Mouse (Mus musculus): ENCODE data around the gene Cyp2j5. TPM values are rescaled to one million over a fixed set of nuclear protein-coding genes. Genes with fewer than 3 reads are reported as not detected.
"Not testable (repeated sequence)": the region's sequence is repeated elsewhere in the genome, so short reads cannot be mapped to it uniquely, and the experiment has no call there.

Cyp2j5 gene
- polyA plus RNA-seq, 1 experiment: not detected

DNA sequence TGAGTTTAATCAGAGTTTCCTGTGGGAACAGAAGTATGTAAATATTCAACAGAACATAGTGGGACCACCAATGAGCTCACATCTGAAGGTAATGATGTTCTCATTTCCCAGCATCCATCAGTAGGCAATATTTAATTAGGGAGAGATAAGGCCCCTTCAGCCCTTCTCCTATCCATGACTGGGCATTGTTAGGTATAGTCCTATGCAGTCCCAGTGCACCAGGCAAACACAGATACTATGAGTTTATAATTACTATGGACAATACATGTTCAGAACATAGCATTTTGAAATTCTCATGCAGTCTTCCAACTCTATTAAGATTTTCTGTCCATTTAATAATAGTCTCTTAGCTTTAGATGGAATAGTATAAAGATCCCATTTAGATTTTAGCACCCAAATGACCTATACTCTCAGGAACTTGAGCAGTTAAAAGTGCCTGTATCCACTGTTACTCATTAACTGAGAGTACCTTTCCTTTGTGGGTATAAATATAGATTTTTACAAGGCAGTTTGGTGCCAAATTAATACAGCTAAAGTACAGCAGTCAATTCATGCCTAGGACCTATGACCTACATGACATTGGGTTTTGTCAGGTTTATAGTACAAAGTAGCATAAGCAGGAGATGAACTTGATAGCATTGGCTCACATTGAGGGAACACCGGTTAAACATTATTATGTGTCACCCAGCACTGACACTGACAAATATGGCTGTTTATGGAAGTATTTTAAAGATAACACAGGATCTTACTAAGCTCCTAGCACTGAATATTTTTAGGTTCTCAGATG, 907 bp upstream of the Cyp2j5 start:
- Histone ChIP-seq H3K4me1 (ENCODE audit: control insufficient read depth) (no peaks in the 10 kb centered on the region), H3K27me3 (ENCODE audit: control insufficient read depth) (no peaks in the 10 kb centered on the region), H3K4me3 (replicated peaks) (no peak overlapping the region), H3K36me3 (ENCODE audit: control insufficient read depth) (no peaks in the 10 kb centered on the region), H3K9me3 (ENCODE audit: control insufficient read depth, low read length) (no peaks in the 10 kb centered on the region)
- no peak for TF ChIP-seq TAL1 (IDR thresholded peaks at IDR 0.05; ENCODE audit: low read length)
- no peak for TF ChIP-seq GATA1 (IDR thresholded peaks at IDR 0.05; ENCODE audit: low read length)

DNA sequence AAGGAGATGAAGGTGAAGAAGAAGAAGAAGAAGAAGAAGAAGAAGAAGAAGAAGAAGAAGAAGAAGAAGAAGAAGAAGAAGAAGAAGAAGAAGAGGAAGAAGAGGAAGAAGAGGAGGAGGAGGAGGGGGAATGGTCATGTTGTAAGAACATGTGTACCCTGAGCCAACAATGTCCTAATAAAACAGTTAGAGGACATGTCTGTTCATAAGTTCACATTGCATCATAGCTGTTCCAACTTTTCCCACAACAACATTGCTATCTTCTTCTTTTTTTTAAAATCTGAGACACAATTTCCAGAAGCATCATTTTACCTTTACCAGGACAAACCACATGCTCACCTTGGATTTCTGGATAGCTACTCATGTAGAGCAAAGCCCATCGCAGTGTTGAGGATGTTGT, 28.5 kb downstream of the Cyp2j5 start:
- H3K4me3 ChIP-seq (replicated peaks): no peak overlapping the region
- no peaks in the 10 kb centered on the region for H3K27me3 ChIP-seq (ENCODE audit: control insufficient read depth)
- H3K36me3 ChIP-seq (ENCODE audit: control insufficient read depth): no peaks in the 10 kb centered on the region
- no peaks in the 10 kb centered on the region for H3K9me3 ChIP-seq (ENCODE audit: control insufficient read depth, low read length)
- no peaks in the 10 kb centered on the region for H3K4me1 ChIP-seq (ENCODE audit: control insufficient read depth)
- TF ChIP-seq TAL1 (IDR thresholded peaks at IDR 0.05; ENCODE audit: low read length): no peak
- TF ChIP-seq GATA1 (IDR thresholded peaks at IDR 0.05; ENCODE audit: low read length): no peak

GRCm38 (mm10) chr4:96622474-96622873, 41.5 kb downstream of the Cyp2j5 start:
- Histone ChIP-seq H3K27me3 (ENCODE audit: control insufficient read depth) (no peaks in the 10 kb centered on the region), H3K36me3 (ENCODE audit: control insufficient read depth) (no peaks in the 10 kb centered on the region), H3K4me1 (ENCODE audit: control insufficient read depth) (no peaks in the 10 kb centered on the region), H3K4me3 (replicated peaks) (no peak overlapping the region), H3K9me3 (ENCODE audit: control insufficient read depth, low read length) (peaks cover 5% of the 10 kb centered on the region)
- TF ChIP-seq TAL1 (IDR thresholded peaks at IDR 0.05; ENCODE audit: low read length) (no peak), GATA1 (IDR thresholded peaks at IDR 0.05; ENCODE audit: low read length) (no peak)

- no peaks in the 10 kb centered on the region for H3K27me3 ChIP-seq (ENCODE audit: control insufficient read depth)
- no peaks in the 10 kb centered on the region for H3K9me3 ChIP-seq (ENCODE audit: control insufficient read depth, low read length)
- no peaks in the 10 kb centered on the region for H3K36me3 ChIP-seq (ENCODE audit: control insufficient read depth)
- no peak for TF ChIP-seq TAL1 (IDR thresholded peaks at IDR 0.05; ENCODE audit: low read length)
- no peak for TF ChIP-seq GATA1 (IDR thresholded peaks at IDR 0.05; ENCODE audit: low read length)
- H3K4me1 ChIP-seq (ENCODE audit: control insufficient read depth): no peaks in the 10 kb centered on the region
- no peak overlapping the region for H3K4me3 ChIP-seq (replicated peaks)
Observed at GRCm38 (mm10) chr4:96591791-96592150, 72.2 kb downstream of the Cyp2j5 start.

DNA sequence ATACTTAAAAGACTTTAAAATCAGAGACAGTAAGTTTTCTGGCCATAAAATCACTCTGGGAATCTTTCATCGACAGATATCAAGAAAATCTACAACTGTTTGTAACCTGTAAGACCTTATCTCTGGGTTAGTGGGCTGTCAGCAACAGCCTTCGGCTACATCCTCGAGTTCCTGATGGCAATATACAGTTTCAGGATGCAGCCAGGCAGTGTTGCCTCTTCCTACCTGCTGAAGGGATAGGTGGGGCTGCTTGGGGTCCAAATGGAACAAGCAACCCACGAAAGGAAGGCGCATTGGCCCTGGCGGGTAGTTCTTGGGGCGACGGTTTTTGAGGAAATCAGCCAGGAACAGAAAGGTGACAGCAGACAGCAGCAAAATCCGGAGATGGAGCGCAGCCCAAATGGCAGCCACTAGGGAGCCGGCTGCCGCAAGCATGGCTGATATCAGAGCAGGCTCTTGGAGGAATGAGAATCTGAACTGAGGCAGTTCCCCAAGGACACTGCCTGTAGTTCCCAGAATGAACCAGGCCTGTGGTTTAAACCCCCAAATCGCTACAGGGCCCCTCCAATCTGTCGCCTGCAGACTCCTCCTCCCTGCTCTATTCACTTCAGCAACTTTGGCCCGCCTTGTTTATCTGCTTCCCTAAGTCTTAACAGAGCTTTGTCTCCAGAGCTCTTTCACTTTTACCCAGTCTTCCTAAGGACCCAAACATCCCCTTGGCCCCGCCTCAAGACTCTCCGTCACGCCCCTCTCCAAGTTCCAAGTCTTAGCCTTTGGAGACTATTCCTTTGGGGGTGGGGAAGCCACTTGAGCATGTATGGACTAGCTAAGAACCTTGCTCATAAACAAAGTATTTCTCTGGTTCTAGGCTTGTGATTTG, 72.8 kb downstream of the Cyp2j5 start, which contains the start of gene Cyp2j9:
Cyp2j9 (minus strand) TSS at position 668 of the 880 bp plus-strand sequence.
- no peaks in the 10 kb centered on the region for H3K4me1 ChIP-seq (ENCODE audit: control insufficient read depth)
- no peak for TF ChIP-seq TAL1 (IDR thresholded peaks at IDR 0.05; ENCODE audit: low read length)
- no peak for TF ChIP-seq GATA1 (IDR thresholded peaks at IDR 0.05; ENCODE audit: low read length)
- H3K36me3 ChIP-seq (ENCODE audit: control insufficient read depth): no peaks in the 10 kb centered on the region
- no peaks in the 10 kb centered on the region for H3K27me3 ChIP-seq (ENCODE audit: control insufficient read depth)
- H3K9me3 ChIP-seq (ENCODE audit: control insufficient read depth, low read length): no peaks in the 10 kb centered on the region
- no peak within 1 kb of the TSS for H3K4me3 ChIP-seq (replicated peaks)

- no peaks in the 10 kb centered on the region for H3K36me3 ChIP-seq (ENCODE audit: control insufficient read depth)
- H3K9me3 ChIP-seq (ENCODE audit: control insufficient read depth, low read length): no peaks in the 10 kb centered on the region
- H3K4me1 ChIP-seq (ENCODE audit: control insufficient read depth): no peaks in the 10 kb centered on the region
- H3K27me3 ChIP-seq (ENCODE audit: control insufficient read depth): no peaks in the 10 kb centered on the region
- TF ChIP-seq TAL1 (IDR thresholded peaks at IDR 0.05; ENCODE audit: low read length): no peak
- no peak for TF ChIP-seq GATA1 (IDR thresholded peaks at IDR 0.05; ENCODE audit: low read length)
- no peak overlapping the region for H3K4me3 ChIP-seq (replicated peaks)
Observed at GRCm38 (mm10) chr4:96581425-96582088, 82.4 kb downstream of the Cyp2j5 start.

DNA sequence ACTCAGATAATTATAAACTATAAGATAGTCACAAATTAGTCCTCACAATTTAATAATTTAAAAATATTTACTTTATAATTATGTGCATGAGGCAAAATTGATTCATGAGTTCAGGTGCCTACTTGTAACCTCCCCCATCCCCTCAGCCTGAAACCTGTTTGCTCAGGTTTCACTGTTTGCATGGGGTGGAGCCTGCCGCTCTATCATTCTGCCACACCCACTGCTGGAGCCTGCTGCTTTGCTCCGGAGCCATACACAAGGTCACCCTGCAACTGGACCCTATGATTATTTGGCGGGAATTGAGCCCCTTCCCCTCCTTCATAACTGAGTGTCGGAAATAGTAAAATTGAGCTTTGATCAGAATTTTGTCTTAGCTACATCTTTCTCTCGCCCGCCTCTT, 83.6 kb downstream of the Cyp2j5 start:
- not testable (repeated sequence) for H3K4me3 ChIP-seq (replicated peaks); H3K27me3 ChIP-seq (ENCODE audit: control insufficient read depth); H3K9me3 ChIP-seq (ENCODE audit: control insufficient read depth, low read length); H3K36me3 ChIP-seq (ENCODE audit: control insufficient read depth); H3K4me1 ChIP-seq (ENCODE audit: control insufficient read depth)

Other genes with a start within 250 kb of the Cyp2j5 start
- not detected in 2 replicates for gene Cyp2j8, start 156.8 kb downstream of the Cyp2j5 start, polyA plus RNA-seq (2012)
- not detected in 2 replicates for gene Cyp2j6, start 110.5 kb downstream of the Cyp2j5 start, polyA plus RNA-seq (2012)
- gene Cyp2j9, start 72.6 kb downstream of the Cyp2j5 start, polyA plus RNA-seq (2012): not detected in 2 replicates
- not detected in 2 replicates for gene Gm12695, start 121.0 kb upstream of the Cyp2j5 start, polyA plus RNA-seq (2012)